Mouse (Mus musculus): ENCODE data around the gene Mrps18b.

Mrps18b gene

GRCm38 (mm10) chr17:35918276-35919059 is 2.3 kb upstream of the Mrps18b start:
- DNase-seq (ENCODE audit: low read depth, low spot score) = peak; percentile 67

- DNase-seq (ENCODE audit: low read depth, low spot score) = peak; percentile 75
Observed at GRCm38 (mm10) chr17:35917463-35918251, 1.5 kb upstream of the Mrps18b start.

GRCm38 (mm10) chr17:35917143-35917462 is 914 bp upstream of the Mrps18b start:
- DNase-seq (ENCODE audit: low read depth, low spot score) = no peak

GRCm38 (mm10) chr17:35915538-35916296 is 472 bp downstream of the Mrps18b start:
- no peak for DNase-seq (ENCODE audit: low read depth, low spot score)

- no peak for DNase-seq (ENCODE audit: low read depth, low spot score)
Observed at GRCm38 (mm10) chr17:35914975-35915374, 1.2 kb downstream of the Mrps18b start.

GRCm38 (mm10) chr17:35909919-35910369 is 6.2 kb downstream of the Mrps18b start, which contains the start of gene Atat1:
Gene Atat1, minus strand, starts transcription at chr17:35910075.
- DNase-seq (ENCODE audit: low read depth, low spot score) = peak; percentile 91

- DNase-seq (ENCODE audit: low read depth, low spot score) = no peak
Observed at GRCm38 (mm10) chr17:35909186-35909918, 6.8 kb downstream of the Mrps18b start.

- DNase-seq (ENCODE audit: low read depth, low spot score) = no peak
Observed at GRCm38 (mm10) chr17:35907609-35908008, 8.6 kb downstream of the Mrps18b start.

- DNase-seq (ENCODE audit: low read depth, low spot score) = no peak
Observed at GRCm38 (mm10) chr17:35905587-35905986, 10.6 kb downstream of the Mrps18b start.

GRCm38 (mm10) chr17:35903992-35904355 is 12.2 kb downstream of the Mrps18b start:
- DNase-seq (ENCODE audit: low read depth, low spot score) = no peak

GRCm38 (mm10) chr17:35903343-35903991 is 12.7 kb downstream of the Mrps18b start:
- no peak for DNase-seq (ENCODE audit: low read depth, low spot score)

GRCm38 (mm10) chr17:35900636-35901035 is 15.6 kb downstream of the Mrps18b start:
- DNase-seq (ENCODE audit: low read depth, low spot score) = no peak

- DNase-seq (ENCODE audit: low read depth, low spot score) = no peak
Observed at GRCm38 (mm10) chr17:35897644-35898573, 18.3 kb downstream of the Mrps18b start.

GRCm38 (mm10) chr17:35896781-35897643 is 19.2 kb downstream of the Mrps18b start, which contains the start of gene 2310061I04Rik:
Gene 2310061I04Rik, minus strand, starts transcription at chr17:35897431.
- peak; percentile 93 for DNase-seq (ENCODE audit: low read depth, low spot score)

- no peak for DNase-seq (ENCODE audit: low read depth, low spot score)
Observed at GRCm38 (mm10) chr17:35887725-35888124, 28.5 kb downstream of the Mrps18b start.

GRCm38 (mm10) chr17:35883777-35884176 is 32.4 kb downstream of the Mrps18b start:
- DNase-seq (ENCODE audit: low read depth, low spot score) = no peak

- DNase-seq (ENCODE audit: low read depth, low spot score) = no peak
Observed at GRCm38 (mm10) chr17:35882924-35883323, 33.3 kb downstream of the Mrps18b start.

GRCm38 (mm10) chr17:35879245-35880057 is 36.7 kb downstream of the Mrps18b start, which contains the start of gene Dhx16:
Gene Dhx16, plus strand, starts transcription at chr17:35879819.
- DNase-seq (ENCODE audit: low read depth, low spot score) = peak; percentile 95

All from forelimb bud, embryonic 11.5 days (tissue).